Mouse (Mus musculus) limb, embryonic 11.5 days (tissue): ENCODE data around the gene Camkv. TPM values are rescaled to one million over a fixed set of nuclear protein-coding genes. Genes with fewer than 3 reads are reported as not detected.

Experiments used
- ATAC-seq: fragments of 200-750 bp; cut with Nextera tagmentation; 2 replicates; pipeline ENCODE4 v1.8.0; 2017; ENCODE audit warnings: low read depth; ENCODE audit not compliant: insufficient number of reproducible peaks, low FRiP score, low TSS enrichment
- DNase-seq: peaks from one replicate; pipeline ENCODE4 v3.0.0-alpha.2; 2015; ENCODE audit warnings: low spot score
- H3K27ac ChIP-seq: fragments of 300-500 bp; sonication (generic); replicated peaks from 2 replicates; pipeline ENCODE4 v1.5.1; 2014; ENCODE audit warnings: low read depth, mild to moderate bottlenecking, low read length
- H3K27me3 ChIP-seq: fragments of 300-500 bp; sonication (generic); 2 replicates; pipeline ENCODE4 v1.6.1; 2014; ENCODE audit warnings: mild to moderate bottlenecking, low read length, mixed read lengths; ENCODE audit not compliant: control insufficient read depth, insufficient read depth
- H3K36me3 ChIP-seq: fragments of 300-500 bp; sonication (generic); 2 replicates; pipeline ENCODE4 v1.6.1; 2014; ENCODE audit warnings: mild to moderate bottlenecking, low read length, moderate library complexity, mixed read lengths; ENCODE audit not compliant: control insufficient read depth, insufficient read depth
- H3K4me1 ChIP-seq: fragments of 300-500 bp; sonication (generic); 2 replicates; pipeline ENCODE4 v1.6.1; 2014; ENCODE audit warnings: low read length, mixed read lengths; ENCODE audit not compliant: control insufficient read depth, insufficient read depth
- H3K4me2 ChIP-seq: fragments of 300-500 bp; sonication (generic); 2 replicates; pipeline ENCODE4 v1.6.1; 2014; ENCODE audit warnings: low read depth, mild to moderate bottlenecking, moderate library complexity; ENCODE audit not compliant: severe bottlenecking
- H3K4me3 ChIP-seq: fragments of 300-500 bp; sonication (generic); 2 replicates; pipeline ENCODE4 v1.5.1; 2014; ENCODE audit warnings: low read depth, low read length
- H3K9ac ChIP-seq: fragments of 300-500 bp; sonication (generic); 2 replicates; pipeline ENCODE4 v1.6.1; 2014; ENCODE audit warnings: mild to moderate bottlenecking, low read length
- H3K9me3 ChIP-seq: fragments of 300-500 bp; sonication (generic); 2 replicates; pipeline ENCODE4 v1.6.1; 2016; ENCODE audit warnings: low read length; ENCODE audit not compliant: control insufficient read depth
- WGBS: fragments of 180-500 bp; shearing (Covaris S2); extraction: QIAGEN DNeasy Blood & Tissue Kit; methylation state at CpG from one replicate; pipeline ENCODE4 v1.1.7; 2014; 5-methylcytosine and 5-hydroxymethylcytosine counted together
- polyA plus RNA-seq: library from polyadenylated mRNA; unstranded; fragments of >200 nt; fragmentation: Nextera tagmentation; extraction: Ambion mirVana; gene quantifications from 2 replicates; pipeline ENCODE4 v1.2.1, GENCODE M21; 2014

Camkv gene
- polyA plus RNA-seq, 1 experiment from 2014 or later = 4.4 TPM

GRCm38 (mm10) chr9:107949184-107949921 lies 13.9 kb downstream of the Camkv start:
- H3K36me3 ChIP-seq = no peaks in the 10 kb centered on the region
- WGBS = 81% methylated on average over 13 of the region's 13 CpGs
- ATAC-seq (no peak), DNase-seq (no peak)
- H3K4me2 ChIP-seq = no peak overlapping the region
- H3K9me3 ChIP-seq = no peaks in the 10 kb centered on the region
- H3K4me1 ChIP-seq = peaks cover 2% of the 10 kb centered on the region; the same call in 1 of the 2 replicates
- H3K9ac ChIP-seq = no peak overlapping the region
- H3K27me3 ChIP-seq = no peaks in the 10 kb centered on the region
- H3K27ac ChIP-seq = no peak overlapping the region
- no peak overlapping the region for H3K4me3 ChIP-seq

- no peaks in the 10 kb centered on the region for H3K36me3 ChIP-seq
- peaks cover 2% of the 10 kb centered on the region; the same call in 1 of the 2 replicates for H3K4me1 ChIP-seq
- peak within 1 kb of the TSS; percentile 66 for H3K9ac ChIP-seq
- ATAC-seq (no peak), DNase-seq (no peak)
- H3K27ac ChIP-seq = 0 out of 2 replicates have a peak within 1 kb of the TSS, but pooled peaks have one; percentile 30
- H3K27me3 ChIP-seq = no peaks in the 10 kb centered on the region
- WGBS = 92% methylated on average over 10 of the region's 10 CpGs
- peak within 1 kb of the TSS; percentile 72 for H3K4me2 ChIP-seq
- H3K9me3 ChIP-seq = no peaks in the 10 kb centered on the region
- peak within 1 kb of the TSS; percentile 77 for H3K4me3 ChIP-seq
Observed at GRCm38 (mm10) chr9:107949922-107950235, 14.4 kb downstream of the Camkv start, which contains the start of gene Traip. Gene Traip (plus strand): TSS chr9:107950136.

GRCm38 (mm10) chr9:107950460-107951355 lies 15.2 kb downstream of the Camkv start:
- Histone ChIP-seq H3K27me3 (no peaks in the 10 kb centered on the region), H3K27ac (0 out of 2 replicates have a peak overlapping the region, but pooled peaks have one; percentile 30), H3K4me1 (peaks cover 2% of the 10 kb centered on the region; the same call in 1 of the 2 replicates), H3K9ac (peak overlapping the region; percentile 66), H3K36me3 (no peaks in the 10 kb centered on the region), H3K4me3 (peak overlapping the region; percentile 77), H3K9me3 (no peaks in the 10 kb centered on the region), H3K4me2 (peak overlapping the region; percentile 72)
- WGBS = 17% methylated on average over 45 of the region's 45 CpGs
- DNase-seq (peak; percentile 91), ATAC-seq (peak; percentile 78; the same call in 1 of the 2 replicates)

DNA sequence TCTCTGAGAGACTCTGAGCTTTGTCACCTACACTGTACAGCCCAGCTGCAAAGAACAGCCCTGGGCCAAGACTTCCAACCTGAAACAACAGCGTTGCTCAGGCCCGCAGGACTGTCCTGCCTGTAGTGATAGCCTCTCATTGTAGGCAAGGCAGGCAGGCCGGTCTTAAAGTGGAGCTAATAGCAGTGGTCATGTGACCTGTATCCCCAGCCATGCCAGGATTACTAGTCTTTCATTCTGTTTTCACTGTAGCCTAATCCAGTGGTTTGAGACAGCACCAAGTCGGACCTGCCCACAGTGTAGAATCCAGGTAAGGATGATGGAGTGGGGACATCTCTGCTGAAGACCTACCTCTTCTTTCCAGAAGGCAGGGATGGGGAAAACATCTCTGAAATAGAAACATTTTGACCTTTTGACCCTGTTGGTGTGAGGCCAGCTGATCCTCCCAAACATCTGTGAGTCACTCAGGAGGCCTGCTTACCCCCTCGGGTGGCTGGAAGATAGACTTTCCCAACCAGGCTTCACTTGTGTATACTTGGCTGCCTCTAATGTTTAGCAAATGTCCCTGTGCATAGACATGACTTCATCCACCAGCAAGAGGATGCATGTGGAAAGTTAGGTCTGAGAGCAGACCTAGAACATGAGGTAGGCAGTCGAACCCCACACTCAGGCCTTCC lies 20.3 kb downstream of the Camkv start:
- DNase-seq = no peak
- peaks cover 5% of the 10 kb centered on the region; the same call in 1 of the 2 replicates for H3K36me3 ChIP-seq
- 77% methylated on average over 6 of the region's 6 CpGs for WGBS
- peaks cover 2% of the 10 kb centered on the region; the same call in 1 of the 2 replicates for H3K4me1 ChIP-seq
- no peak overlapping the region for H3K4me2 ChIP-seq
- no peaks in the 10 kb centered on the region for H3K9me3 ChIP-seq
- no peaks in the 10 kb centered on the region for H3K27me3 ChIP-seq
- H3K4me3 ChIP-seq = no peak overlapping the region
- H3K9ac ChIP-seq = no peak overlapping the region
- no peak overlapping the region for H3K27ac ChIP-seq
- no peak for ATAC-seq

DNA sequence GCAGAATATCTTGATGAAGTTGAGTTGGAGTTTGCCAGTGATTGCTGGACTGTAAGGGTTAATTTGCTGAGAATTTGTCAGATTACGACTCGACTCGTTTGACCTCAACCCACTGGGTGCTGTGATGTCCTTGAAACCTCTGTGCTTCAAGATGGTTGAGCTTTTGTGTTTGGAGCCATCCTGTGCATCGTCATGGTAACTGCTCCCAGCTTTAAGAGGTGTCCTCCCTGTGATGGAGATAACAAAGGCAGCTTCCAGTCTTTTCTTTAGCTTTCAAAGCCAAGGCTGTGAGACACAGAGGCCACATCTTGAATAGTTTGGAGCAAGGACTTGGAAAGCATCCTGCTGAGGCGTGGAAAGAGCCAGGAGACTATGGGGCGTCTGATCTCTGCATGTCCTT lies 21.7 kb downstream of the Camkv start:
- no peaks in the 10 kb centered on the region for H3K27me3 ChIP-seq
- H3K27ac ChIP-seq = no peak overlapping the region
- H3K4me1 ChIP-seq = no peaks in the 10 kb centered on the region
- DNase-seq = no peak
- H3K4me2 ChIP-seq = no peak overlapping the region
- WGBS = 63% methylated on average over 6 of the region's 6 CpGs
- no peak for ATAC-seq
- peaks cover 5% of the 10 kb centered on the region; the same call in 1 of the 2 replicates for H3K36me3 ChIP-seq
- H3K9me3 ChIP-seq = no peaks in the 10 kb centered on the region
- no peak overlapping the region for H3K9ac ChIP-seq
- H3K4me3 ChIP-seq = no peak overlapping the region

DNA sequence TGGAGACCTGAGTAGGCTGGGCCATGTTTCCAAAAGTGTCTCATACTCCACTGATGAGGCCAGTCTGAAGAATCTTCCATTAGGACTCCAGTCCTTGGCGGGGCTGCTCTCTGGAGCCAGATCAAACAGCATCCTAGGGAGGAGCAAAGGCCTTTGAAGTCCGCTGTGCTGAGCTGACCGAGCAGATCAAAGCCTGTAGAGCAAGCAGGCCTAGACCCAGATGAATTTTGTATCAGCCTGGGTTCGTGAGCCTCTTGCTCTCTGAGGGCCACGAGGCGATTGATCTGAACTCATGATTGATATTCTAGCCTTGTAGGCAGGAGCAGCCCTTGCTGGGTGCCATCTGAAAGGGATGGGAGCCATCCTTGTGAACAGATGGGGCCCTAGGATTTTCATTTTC lies 24.4 kb downstream of the Camkv start:
- H3K36me3 ChIP-seq = peaks cover 5% of the 10 kb centered on the region
- H3K4me1 ChIP-seq = no peaks in the 10 kb centered on the region
- ATAC-seq (no peak), DNase-seq (no peak)
- no peak overlapping the region for H3K4me2 ChIP-seq
- no peak overlapping the region for H3K4me3 ChIP-seq
- no peaks in the 10 kb centered on the region for H3K9me3 ChIP-seq
- H3K27ac ChIP-seq = no peak overlapping the region
- no peak overlapping the region for H3K9ac ChIP-seq
- no peaks in the 10 kb centered on the region for H3K27me3 ChIP-seq
- 17% methylated on average over 6 of the region's 6 CpGs for WGBS

GRCm38 (mm10) chr9:107960928-107961327 lies 25.5 kb downstream of the Camkv start:
- H3K4me2 ChIP-seq = no peak overlapping the region
- ATAC-seq = no peak
- peaks cover 5% of the 10 kb centered on the region for H3K36me3 ChIP-seq
- H3K27ac ChIP-seq = no peak overlapping the region
- H3K4me1 ChIP-seq = no peaks in the 10 kb centered on the region
- H3K27me3 ChIP-seq = no peaks in the 10 kb centered on the region
- WGBS = 79% methylated on average over 4 of the region's 4 CpGs
- DNase-seq = no peak
- H3K9me3 ChIP-seq = no peaks in the 10 kb centered on the region
- no peak overlapping the region for H3K9ac ChIP-seq
- no peak overlapping the region for H3K4me3 ChIP-seq

- Histone ChIP-seq H3K36me3 (peaks cover 5% of the 10 kb centered on the region), H3K9me3 (no peaks in the 10 kb centered on the region), H3K4me2 (no peak overlapping the region), H3K27ac (no peak overlapping the region), H3K9ac (no peak overlapping the region), H3K27me3 (no peaks in the 10 kb centered on the region), H3K4me1 (no peaks in the 10 kb centered on the region), H3K4me3 (no peak overlapping the region)
- DNase-seq (no peak), ATAC-seq (no peak)
- 87% methylated on average over 10 of the region's 10 CpGs for WGBS
Observed at GRCm38 (mm10) chr9:107961351-107961762, 25.9 kb downstream of the Camkv start.
